Mouse (Mus musculus) large intestine, adult 2 months (tissue): ENCODE data around the gene Mkks. TPM values are rescaled to one million over a fixed set of nuclear protein-coding genes. Genes with fewer than 3 reads are reported as not detected.
A peak's percentile ranks its signal among the peaks of the same experiment; 100 is the strongest.

ENCODE experiments used
- DNase-seq: peaks from one replicate; pipeline ENCODE4 v3.0.0-alpha.2; 2012; ENCODE audit warnings: low read depth, low spot score
- WGBS: fragments of 180-500 bp; shearing (Covaris S2); methylation state at CpG from one replicate; pipeline ENCODE4 v1.1.7; 2018; 5-methylcytosine and 5-hydroxymethylcytosine counted together
- polyA plus RNA-seq: library from polyadenylated mRNA; depleted of rRNA; stranded (reverse); fragments of >200 nt; gene quantifications from 2 replicates; pipeline ENCODE4 v1.2.3, GENCODE M21; 2012; rRNA removed

Gene Mkks
- polyA plus RNA-seq, result 7.5 and 8.6 TPM in 2 replicates

GRCm38 (mm10) chr2:136891068-136891950 is at the start of gene Mkks, which contains the start of the genes Slx4ip and AL731706.1:
Mkks (minus strand) TSS chr2:136891389.
Slx4ip (plus strand) TSS chr2:136891218.
AL731706.1 (minus strand) TSS chr2:136891389.
- DNase-seq, result peak; percentile 100
- WGBS, result under 1% methylated on average over 49 of the region's 49 CpGs

GRCm38 (mm10) chr2:136938249-136938648 is 47.1 kb upstream of the Mkks start:
- WGBS, result 77% methylated on average over 1 of the region's 1 CpGs
- DNase-seq, result no peak

GRCm38 (mm10) chr2:136936391-136937288 is 45.5 kb upstream of the Mkks start:
- DNase-seq, result no peak
- WGBS, result 79% methylated on average over 4 of the region's 4 CpGs

- no peak for DNase-seq
- WGBS, result 39% methylated on average over 4 of the region's 4 CpGs
Measured at GRCm38 (mm10) chr2:136921003-136921408, 29.8 kb upstream of the Mkks start.

- WGBS, result 28% methylated on average over 3 of the region's 3 CpGs
- DNase-seq, result peak; percentile 38
Measured at GRCm38 (mm10) chr2:136920257-136920993, 29.2 kb upstream of the Mkks start.

- 91% methylated on average over 1 of the region's 1 CpGs for WGBS
Measured at GRCm38 (mm10) chr2:136919433-136919832, 28.2 kb upstream of the Mkks start.

GRCm38 (mm10) chr2:136914334-136914902 is 23.2 kb upstream of the Mkks start:
- no peak for DNase-seq
- 32% methylated on average over 3 of the region's 3 CpGs for WGBS

More at GRCm38 (mm10) chr2:136919433-136919832, 28.2 kb upstream of the Mkks start:
- DNase-seq, result no peak

- no peak for DNase-seq
- 82% methylated on average over 3 of the region's 3 CpGs for WGBS
Measured at GRCm38 (mm10) chr2:136913021-136913420, 21.8 kb upstream of the Mkks start.

GRCm38 (mm10) chr2:136911958-136912411 is 20.8 kb upstream of the Mkks start:
- 62% methylated on average over 4 of the region's 4 CpGs for WGBS
- no peak for DNase-seq

- DNase-seq, result no peak
- WGBS, result 84% methylated on average over 2 of the region's 2 CpGs
Measured at GRCm38 (mm10) chr2:136909298-136909697, 18.1 kb upstream of the Mkks start.

GRCm38 (mm10) chr2:136908596-136908995 is 17.4 kb upstream of the Mkks start:
- WGBS, result 93% methylated on average over 3 of the region's 3 CpGs
- DNase-seq, result no peak

GRCm38 (mm10) chr2:136896131-136896530 is 4.9 kb upstream of the Mkks start:
- WGBS, result 41% methylated on average over 2 of the region's 2 CpGs

GRCm38 (mm10) chr2:136894494-136894893 is 3.3 kb upstream of the Mkks start:
- WGBS, result 96% methylated on average over 2 of the region's 2 CpGs
- DNase-seq, result no peak

More at GRCm38 (mm10) chr2:136896131-136896530, 4.9 kb upstream of the Mkks start:
- no peak for DNase-seq

GRCm38 (mm10) chr2:136891951-136892371 is 772 bp upstream of the Mkks start:
- whole genome bisulfite sequencing, result under 1% methylated on average over 23 of the region's 23 CpGs
- DNase-seq, result peak; percentile 96

- 5% methylated on average over 15 of the region's 15 CpGs for WGBS
- DNase-seq, result peak; percentile 53
Measured at GRCm38 (mm10) chr2:136890716-136891067, 497 bp downstream of the Mkks start.

- no peak for DNase-seq
Measured at GRCm38 (mm10) chr2:136886846-136887245, 4.3 kb downstream of the Mkks start.

GRCm38 (mm10) chr2:136885579-136885978 is 5.6 kb downstream of the Mkks start, which contains the start of gene AL731706.2:
AL731706.2 (minus strand) TSS chr2:136885679.
- WGBS, result 95% methylated on average over 2 of the region's 2 CpGs
- DNase-seq, result no peak

More at GRCm38 (mm10) chr2:136886846-136887245, 4.3 kb downstream of the Mkks start:
- 43% methylated on average over 4 of the region's 4 CpGs for WGBS

- DNase-seq, result no peak
- WGBS, result 71% methylated on average over 5 of the region's 5 CpGs
Measured at GRCm38 (mm10) chr2:136854543-136855388, 36.4 kb downstream of the Mkks start.
